Comparison of ENCODE assay signal across 7 mouse cellular contexts in genomic region chr11:120624680-120625111, GRCm38 (mm10). TPM values are rescaled to one million over a fixed set of nuclear protein-coding genes. Genes with fewer than 3 reads are reported as not detected.
DNase-seq lines count a peak whose midpoint lies in the region; ATAC-seq lines count a peak whose summit lies in the region.

No protein-coding gene starts in this region.

- peak; percentile 82 to 83 for DNase-seq in adrenal gland, adult 18-20 months (ENCODE audit: low spot score in 2 of 2)
- peak; percentile 93 for DNase-seq in embryo, embryonic 10 days (ENCODE audit: low spot score)
- DNase-seq in gastrocnemius, postnatal 10 days, result peak; percentile 87
- DNase-seq in left cerebral cortex, postnatal 14 days (ENCODE audit: low spot score in 2 of 2), result peak; percentile 83 to 89
- DNase-seq in skeletal muscle tissue, adult 2 months (ENCODE audit: low read depth, low spot score), result peak; percentile 78

- peak; percentile 70 for ATAC-seq in inflammation-experienced regulatory T-cells, adult 6 months
- peak; percentile 50 for ATAC-seq in megakaryocyte-erythroid progenitor cell, adult 5-6 weeks (replicated peaks; ENCODE audit: low FRiP score, low TSS enrichment, poor library complexity, severe bottlenecking)

- intact Hi-C loops in left cerebral cortex, postnatal 14 days (cut with DNase I), result loop anchor here (5.0 kb wide), 2 partner anchors 88 to 153 kb away; partner anchors contain the start of genes Cenpx and Lrrc45

RNA-seq across cellular contexts. Expression of gene Sirt7, which starts 0.3 kb away (rescaled TPM):
- 10 to 100 TPM; 34.3 to 70.6 TPM for total RNA-seq in adrenal gland, adult 18-20 months (2021)
- total RNA-seq in gastrocnemius, postnatal 10 days (2021), result 1 to 10 TPM; 6.5 to 9.2 TPM
- polyA plus RNA-seq in inflammation-experienced regulatory T-cells, adult 6 months (2017; shearing (Covaris generic)), result 10 to 100 TPM; 55.1 to 61.4 (median 60.4) TPM
- 10 to 100 TPM; 34.7 to 42.4 TPM for total RNA-seq in left cerebral cortex, postnatal 14 days (2021)
- 62.8 and 79.3 TPM in 2 replicates for total RNA-seq in megakaryocyte-erythroid progenitor cell, adult 5-6 weeks (2014; fragmentation: Nextera tagmentation)
- 39.8 and 48.3 TPM in 2 replicates for total RNA-seq in megakaryocyte-erythroid progenitor cell, adult 5-6 weeks (2017)

RNA-seq across cellular contexts. Expression of gene Pcyt2, which starts 7.0 kb away (rescaled TPM):
- 100 to 1,000 TPM; 300 to 301 TPM for total RNA-seq in adrenal gland, adult 18-20 months (2021)
- 10 to 100 TPM; 29.7 to 30.9 TPM for total RNA-seq in gastrocnemius, postnatal 10 days (2021)
- polyA plus RNA-seq in inflammation-experienced regulatory T-cells, adult 6 months (2017; shearing (Covaris generic)), result 100 to 1,000 TPM in 2 of 3 experiments, 10 to 100 TPM in 1; 66.1 to 124 (median 113) TPM
- 100 to 1,000 TPM; 131 to 134 TPM for total RNA-seq in left cerebral cortex, postnatal 14 days (2021)
- total RNA-seq in megakaryocyte-erythroid progenitor cell, adult 5-6 weeks (2014; fragmentation: Nextera tagmentation), result 74.6 and 87.3 TPM in 2 replicates
- 28.5 and 29.6 TPM in 2 replicates for total RNA-seq in megakaryocyte-erythroid progenitor cell, adult 5-6 weeks (2017)

RNA-seq across cellular contexts. Expression of gene Mafg, which starts 8.7 kb away (rescaled TPM):
- total RNA-seq in adrenal gland, adult 18-20 months (2021), result 10 to 100 TPM; 56.3 to 69.3 TPM
- 10 to 100 TPM; 27.6 to 39.6 TPM for total RNA-seq in gastrocnemius, postnatal 10 days (2021)
- 10 to 100 TPM; 15.3 to 15.8 (median 15.5) TPM for polyA plus RNA-seq in inflammation-experienced regulatory T-cells, adult 6 months (2017; shearing (Covaris generic))
- total RNA-seq in left cerebral cortex, postnatal 14 days (2021), result 10 to 100 TPM; 84.3 to 94.3 TPM
- total RNA-seq in megakaryocyte-erythroid progenitor cell, adult 5-6 weeks (2014; fragmentation: Nextera tagmentation), result 26.0 and 31.6 TPM in 2 replicates
- 11.7 and 12.2 TPM in 2 replicates for total RNA-seq in megakaryocyte-erythroid progenitor cell, adult 5-6 weeks (2017)

RNA-seq across cellular contexts. Expression of gene Npb, which starts 16.4 kb away (rescaled TPM):
- total RNA-seq in adrenal gland, adult 18-20 months (2021), result 1 to 10 TPM in 1 of 2 experiments, not detected in 1; 1.2 TPM
- not detected for total RNA-seq in gastrocnemius, postnatal 10 days (2021)
- polyA plus RNA-seq in inflammation-experienced regulatory T-cells, adult 6 months (2017; shearing (Covaris generic)), result 1 to 10 TPM in 1 of 3 experiments, under 1 TPM in 1, not detected in 1; 0.67 to 1.4 TPM
- total RNA-seq in left cerebral cortex, postnatal 14 days (2021), result 1 to 10 TPM in 1 of 2 experiments, under 1 TPM in 1; 0.97 to 1.0 TPM
- total RNA-seq in megakaryocyte-erythroid progenitor cell, adult 5-6 weeks (2014; fragmentation: Nextera tagmentation), result 3.3 TPM in 1 of 2 replicates, not detected in the other
- not detected in 2 replicates for total RNA-seq in megakaryocyte-erythroid progenitor cell, adult 5-6 weeks (2017)

RNA-seq across cellular contexts. Expression of gene Pycr1, which starts 18.9 kb away (rescaled TPM):
- total RNA-seq in adrenal gland, adult 18-20 months (2021), result 1 to 10 TPM; 1.4 to 2.1 TPM
- total RNA-seq in gastrocnemius, postnatal 10 days (2021), result 10 to 100 TPM; 15.1 to 18.1 TPM
- 1 to 10 TPM in 1 of 3 experiments, under 1 TPM in 1, not detected in 1; 0.86 to 1.7 TPM for polyA plus RNA-seq in inflammation-experienced regulatory T-cells, adult 6 months (2017; shearing (Covaris generic))
- 1 to 10 TPM; 3.8 to 4.0 TPM for total RNA-seq in left cerebral cortex, postnatal 14 days (2021)
- total RNA-seq in megakaryocyte-erythroid progenitor cell, adult 5-6 weeks (2014; fragmentation: Nextera tagmentation), result 0.13 and 1.1 TPM in 2 replicates
- 1.5 TPM in 1 of 2 replicates, not detected in the other for total RNA-seq in megakaryocyte-erythroid progenitor cell, adult 5-6 weeks (2017)

Comparison
In these comparisons a context has a peak if more than half of its experiments do, and no peak if none do; other contexts are left out.
1. Peak in every context shown above with its lines: DNase-seq and ATAC-seq.